Mouse (Mus musculus): Measurements from ENCODE around the gene Mrs2. TPM values are rescaled to one million over a fixed set of nuclear protein-coding genes. Genes with fewer than 3 reads are reported as not detected.

Gene Mrs2
- polyA plus RNA-seq, 1 experiment = 19.5 TPM

DNA sequence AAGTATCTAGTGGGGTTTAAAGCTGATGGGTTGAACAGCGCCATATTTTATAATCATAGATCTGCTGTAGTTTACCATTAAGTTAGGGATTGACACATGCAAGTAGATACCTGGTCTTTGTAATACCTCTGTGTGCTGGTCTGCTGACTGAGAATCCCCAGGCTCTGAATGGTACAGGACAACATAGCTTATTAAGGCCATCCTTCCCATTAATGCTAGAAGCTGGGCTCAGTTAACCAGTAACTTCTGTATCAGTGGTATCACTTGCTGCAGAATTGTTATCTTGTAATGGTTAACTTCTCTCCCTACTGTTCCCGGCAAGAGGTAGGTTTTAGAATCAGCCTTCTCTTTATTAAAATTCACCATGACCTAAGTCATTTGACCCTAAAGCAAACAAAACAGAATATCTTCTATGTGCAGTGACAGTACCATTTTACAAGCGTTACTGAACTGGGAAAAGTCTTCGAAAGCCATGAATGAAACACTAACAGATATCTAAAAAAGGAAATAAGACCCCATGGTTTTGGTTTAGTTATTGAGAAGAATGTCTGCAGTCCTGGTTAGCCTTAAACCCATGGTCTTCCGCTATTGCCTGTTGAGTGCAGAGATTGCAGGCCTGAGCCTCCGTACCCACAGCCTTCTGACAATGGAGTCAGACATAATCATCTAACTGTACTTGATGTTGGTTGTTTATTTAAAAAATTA, 6.4 kb upstream of the Mrs2 start:
- WGBS = 86% methylated on average over 6 of the region's 6 CpGs
- Histone ChIP-seq H3K4me3 (replicated peaks; ENCODE audit: extremely low read depth, low read depth, low read length) (no peak overlapping the region), H3K4me1 (ENCODE audit: control insufficient read depth, insufficient read depth, low read length) (no peaks in the 10 kb centered on the region)
- no peak for DNase-seq
- TF ChIP-seq POLR2A (IDR thresholded peaks at IDR 0.05; ENCODE audit: borderline replicate concordance, extremely low read depth, low read depth, low read length) = no peak
- no peak for TF ChIP-seq CTCF (IDR thresholded peaks at IDR 0.05; ENCODE audit: insufficient read depth, low read length)

DNA sequence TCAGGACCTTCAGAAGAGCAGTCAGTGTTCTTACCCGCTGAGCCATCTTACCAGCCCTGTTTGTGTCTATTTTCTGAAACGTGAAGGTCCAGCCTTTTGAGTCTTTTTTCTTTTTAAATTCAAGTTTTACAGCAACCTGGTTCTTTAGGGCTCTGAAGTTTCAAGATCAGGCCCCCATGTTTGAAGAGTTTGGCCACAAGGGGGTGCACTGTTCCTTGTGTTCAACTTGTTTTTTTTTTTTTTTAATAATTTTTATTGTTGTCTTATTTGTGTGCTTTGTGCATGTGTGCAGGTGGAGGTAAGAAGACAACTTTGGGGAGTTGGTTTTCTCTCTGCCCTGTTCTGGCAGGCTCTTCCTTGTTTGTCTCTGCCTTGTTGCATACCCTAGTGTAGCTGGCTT, 4.5 kb upstream of the Mrs2 start:
- 27% methylated on average over 2 of the region's 2 CpGs for WGBS
- TF ChIP-seq POLR2A (IDR thresholded peaks at IDR 0.05; ENCODE audit: borderline replicate concordance, extremely low read depth, low read depth, low read length) (no peak), CTCF (IDR thresholded peaks at IDR 0.05; ENCODE audit: insufficient read depth, low read length) (no peak)
- H3K4me1 ChIP-seq (ENCODE audit: control insufficient read depth, insufficient read depth, low read length) = peaks cover 2% of the 10 kb centered on the region; the same call in 1 of the 2 replicates
- no peak overlapping the region for H3K4me3 ChIP-seq (replicated peaks; ENCODE audit: extremely low read depth, low read depth, low read length)
- DNase-seq = no peak

DNA sequence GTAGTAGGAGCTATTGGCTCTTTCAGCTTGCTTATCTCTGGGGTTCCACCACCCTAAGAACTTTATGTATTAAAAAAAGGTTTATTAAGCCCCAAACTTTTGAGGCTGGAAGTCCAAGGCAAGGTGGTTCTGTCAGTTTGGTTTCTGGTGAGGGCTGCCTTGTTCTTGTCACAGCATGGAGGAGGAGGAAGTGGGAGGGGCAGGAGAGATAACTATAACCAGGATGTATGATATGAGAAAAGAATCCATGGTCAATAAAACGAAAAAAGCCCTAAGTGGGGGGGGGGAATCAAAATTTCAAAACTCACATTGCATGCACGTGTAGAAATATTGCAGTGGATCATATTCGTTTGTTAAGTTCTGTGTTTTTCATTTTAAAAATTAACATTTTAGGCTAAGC, 3.0 kb upstream of the Mrs2 start:
- no peak overlapping the region for H3K4me3 ChIP-seq (replicated peaks; ENCODE audit: extremely low read depth, low read depth, low read length)
- WGBS = 67% methylated on average over 3 of the region's 3 CpGs
- TF ChIP-seq CTCF (IDR thresholded peaks at IDR 0.05; ENCODE audit: insufficient read depth, low read length) = no peak
- no peak for TF ChIP-seq POLR2A (IDR thresholded peaks at IDR 0.05; ENCODE audit: borderline replicate concordance, extremely low read depth, low read depth, low read length)
- H3K4me1 ChIP-seq (ENCODE audit: control insufficient read depth, insufficient read depth, low read length) = peaks cover 7% of the 10 kb centered on the region
- DNase-seq = no peak

DNA sequence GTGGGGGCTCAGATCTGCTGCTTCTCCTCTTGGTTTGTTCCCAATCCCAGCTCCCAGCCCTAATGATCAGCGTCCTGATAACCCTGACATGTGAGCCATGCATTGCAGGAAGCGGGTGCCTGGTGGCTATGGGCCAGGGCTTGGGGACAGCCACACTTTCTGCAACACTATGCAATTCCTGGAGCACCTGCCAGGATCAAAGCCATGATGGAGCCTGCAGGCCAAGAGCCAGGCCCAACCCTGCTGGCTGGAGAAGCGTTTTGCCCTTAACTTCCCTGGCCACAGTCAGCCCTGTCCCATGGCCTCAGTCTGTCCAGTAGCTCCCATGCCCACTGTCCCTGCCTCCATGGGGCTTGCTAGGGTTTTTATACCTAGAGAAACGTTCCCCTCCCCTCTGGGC, 2.2 kb upstream of the Mrs2 start:
- 68% methylated on average over 4 of the region's 4 CpGs for WGBS
- Histone ChIP-seq H3K4me3 (replicated peaks; ENCODE audit: extremely low read depth, low read depth, low read length) (no peak overlapping the region), H3K4me1 (ENCODE audit: control insufficient read depth, insufficient read depth, low read length) (peaks cover 7% of the 10 kb centered on the region)
- DNase-seq = no peak
- TF ChIP-seq POLR2A (IDR thresholded peaks at IDR 0.05; ENCODE audit: borderline replicate concordance, extremely low read depth, low read depth, low read length) = no peak
- no peak for TF ChIP-seq CTCF (IDR thresholded peaks at IDR 0.05; ENCODE audit: insufficient read depth, low read length)

DNA sequence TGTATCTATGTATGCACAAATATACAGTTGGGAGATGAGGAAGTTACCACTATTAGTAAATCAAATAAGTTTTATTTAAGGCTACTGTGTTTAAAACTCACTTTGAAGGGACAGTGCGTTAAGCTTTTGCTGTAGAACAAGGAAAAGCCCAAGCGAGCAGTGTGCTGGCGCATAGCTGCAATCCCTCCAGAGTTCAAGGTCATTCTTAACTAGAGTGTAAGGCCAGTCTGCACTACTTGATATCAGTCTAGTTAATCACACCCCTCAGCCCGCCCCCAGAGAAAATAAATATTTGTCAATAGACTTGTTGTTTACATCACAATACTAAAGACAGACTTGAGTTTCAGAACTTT, 337 bp upstream of the Mrs2 start:
- no peak for DNase-seq
- WGBS = 31% methylated on average over 4 of the region's 4 CpGs
- Histone ChIP-seq H3K4me1 (ENCODE audit: control insufficient read depth, insufficient read depth, low read length) (peaks cover 7% of the 10 kb centered on the region), H3K4me3 (replicated peaks; ENCODE audit: extremely low read depth, low read depth, low read length) (peak overlapping the region; percentile 82)
- no peak for TF ChIP-seq POLR2A (IDR thresholded peaks at IDR 0.05; ENCODE audit: borderline replicate concordance, extremely low read depth, low read depth, low read length)

DNA sequence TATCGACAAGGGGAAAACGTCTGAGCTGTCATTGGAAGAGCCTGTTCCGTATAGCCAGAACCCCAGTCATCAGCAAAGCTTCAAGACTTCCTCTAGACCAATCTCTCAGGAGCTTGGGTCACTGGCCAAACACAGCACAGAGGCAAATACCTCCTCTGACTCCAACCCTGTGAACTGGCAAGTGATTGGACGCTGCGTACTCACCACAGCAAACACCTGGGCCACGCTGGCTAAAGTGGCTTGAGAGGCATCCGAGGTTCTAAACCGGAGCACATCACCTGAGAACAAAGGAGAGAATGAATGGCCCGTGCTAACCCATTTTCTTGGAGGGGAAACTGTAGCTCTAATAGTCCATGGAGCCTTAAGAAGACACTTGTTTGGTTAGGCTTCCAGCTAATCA, 1.9 kb downstream of the Mrs2 start:
- 87% methylated on average over 9 of the region's 9 CpGs for WGBS
- DNase-seq = no peak
- H3K4me1 ChIP-seq (ENCODE audit: control insufficient read depth, insufficient read depth, low read length) = peaks cover 7% of the 10 kb centered on the region
- TF ChIP-seq CTCF (IDR thresholded peaks at IDR 0.05; ENCODE audit: insufficient read depth, low read length) (no peak), POLR2A (IDR thresholded peaks at IDR 0.05; ENCODE audit: borderline replicate concordance, extremely low read depth, low read depth, low read length) (no peak)
- H3K4me3 ChIP-seq (replicated peaks; ENCODE audit: extremely low read depth, low read depth, low read length) = no peak overlapping the region

DNA sequence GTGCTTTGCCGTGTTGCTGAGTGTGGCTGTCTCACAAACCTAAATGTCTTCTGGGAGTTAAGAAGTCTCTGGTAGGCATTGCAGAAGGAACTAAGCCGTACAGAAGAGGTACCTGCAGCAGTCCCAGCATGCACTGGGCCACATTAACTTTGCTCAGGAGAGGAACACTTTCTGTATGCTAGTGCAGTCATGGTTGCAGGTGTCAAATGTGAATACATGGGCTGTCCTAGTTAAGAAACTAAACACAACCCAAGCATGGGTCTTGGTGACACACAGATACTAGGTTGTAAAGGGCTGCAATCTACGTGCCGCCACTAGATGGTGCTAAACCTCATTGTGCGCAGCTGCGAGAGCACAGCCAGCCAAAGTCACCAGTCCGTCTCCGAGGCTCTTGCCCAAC, 13.1 kb downstream of the Mrs2 start:
- no peak for TF ChIP-seq POLR2A (IDR thresholded peaks at IDR 0.05; ENCODE audit: borderline replicate concordance, extremely low read depth, low read depth, low read length)
- no peak for TF ChIP-seq CTCF (IDR thresholded peaks at IDR 0.05; ENCODE audit: insufficient read depth, low read length)
- peak; percentile 47 for DNase-seq
- Histone ChIP-seq H3K4me3 (replicated peaks; ENCODE audit: extremely low read depth, low read depth, low read length) (no peak overlapping the region), H3K4me1 (ENCODE audit: control insufficient read depth, insufficient read depth, low read length) (no peaks in the 10 kb centered on the region)
- 58% methylated on average over 8 of the region's 8 CpGs for WGBS

DNA sequence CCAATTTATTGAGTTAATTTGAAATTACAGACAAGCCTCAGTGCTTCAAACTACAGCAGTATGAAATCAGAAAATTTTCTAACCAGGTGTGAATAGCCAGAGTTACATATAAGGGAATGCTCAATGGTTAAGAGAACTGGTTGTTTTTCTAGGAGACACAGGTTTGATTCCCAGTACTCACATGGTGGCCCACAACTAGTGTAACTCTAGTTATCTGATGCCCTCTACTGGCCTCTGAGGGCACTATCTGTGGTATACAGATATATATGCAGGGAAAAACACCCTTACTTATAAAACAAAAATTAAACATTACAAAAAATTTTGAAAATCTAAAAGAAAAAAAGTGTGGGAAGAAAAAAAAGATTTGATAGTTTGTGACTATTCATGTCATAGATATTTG, 17.2 kb downstream of the Mrs2 start:
- DNase-seq = no peak
- no peak for TF ChIP-seq CTCF (IDR thresholded peaks at IDR 0.05; ENCODE audit: insufficient read depth, low read length)
- TF ChIP-seq POLR2A (IDR thresholded peaks at IDR 0.05; ENCODE audit: borderline replicate concordance, extremely low read depth, low read depth, low read length) = no peak
- H3K4me3 ChIP-seq (replicated peaks; ENCODE audit: extremely low read depth, low read depth, low read length) = no peak overlapping the region
- H3K4me1 ChIP-seq (ENCODE audit: control insufficient read depth, insufficient read depth, low read length) = no peaks in the 10 kb centered on the region

DNA sequence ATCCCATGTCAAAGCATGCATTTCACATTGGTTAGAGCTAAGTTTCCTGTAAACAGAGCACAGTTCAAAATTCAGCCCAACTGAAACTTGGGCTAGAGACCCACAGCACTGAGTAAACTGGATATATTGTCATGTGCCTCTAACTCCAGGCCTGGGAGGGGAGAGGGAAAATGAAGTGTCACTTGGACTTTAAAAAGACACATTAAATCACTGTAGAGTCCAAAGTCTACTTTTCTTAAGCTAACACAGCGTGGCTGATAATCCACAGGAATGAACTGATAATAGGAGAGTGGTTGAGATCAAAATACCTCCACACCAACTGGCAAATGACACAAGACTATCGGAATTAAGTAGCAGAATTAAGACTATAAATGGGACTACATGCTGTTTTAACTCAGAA, 20.6 kb downstream of the Mrs2 start:
- Histone ChIP-seq H3K4me1 (ENCODE audit: control insufficient read depth, insufficient read depth, low read length) (no peaks in the 10 kb centered on the region), H3K4me3 (replicated peaks; ENCODE audit: extremely low read depth, low read depth, low read length) (no peak overlapping the region)
- no peak for TF ChIP-seq POLR2A (IDR thresholded peaks at IDR 0.05; ENCODE audit: borderline replicate concordance, extremely low read depth, low read depth, low read length)
- no peak for TF ChIP-seq CTCF (IDR thresholded peaks at IDR 0.05; ENCODE audit: insufficient read depth, low read length)
- 87% methylated on average over 2 of the region's 2 CpGs for WGBS
- no peak for DNase-seq

DNA sequence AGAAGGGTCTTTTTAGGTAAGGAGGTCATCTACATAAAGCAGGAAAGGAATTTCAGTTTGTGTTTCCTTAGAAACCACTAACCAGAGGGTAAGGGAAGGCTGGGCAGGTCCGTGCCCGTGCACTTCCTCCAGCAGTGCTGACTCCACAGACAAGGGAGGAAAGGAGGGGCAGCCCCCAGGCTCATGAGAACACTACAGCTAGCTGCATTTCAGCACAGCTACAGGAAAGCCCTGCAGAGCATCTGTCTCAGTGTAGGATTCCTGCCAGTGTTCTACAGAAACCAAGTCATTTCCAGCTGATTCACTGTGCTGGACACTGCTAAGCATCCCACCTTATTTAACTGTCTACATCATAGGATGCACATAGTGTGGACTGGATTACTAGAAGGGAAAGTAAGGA, 27.0 kb downstream of the Mrs2 start:
- H3K4me1 ChIP-seq (ENCODE audit: control insufficient read depth, insufficient read depth, low read length) = no peaks in the 10 kb centered on the region
- TF ChIP-seq CTCF (IDR thresholded peaks at IDR 0.05; ENCODE audit: insufficient read depth, low read length) (no peak), POLR2A (IDR thresholded peaks at IDR 0.05; ENCODE audit: borderline replicate concordance, extremely low read depth, low read depth, low read length) (no peak)
- no peak for DNase-seq
- H3K4me3 ChIP-seq (replicated peaks; ENCODE audit: extremely low read depth, low read depth, low read length) = no peak overlapping the region
- 23% methylated on average over 2 of the region's 2 CpGs for WGBS
